Mouse (Mus musculus) neural tube, embryonic 12.5 days (tissue): ENCODE results near the gene Gripap1. TPM values are rescaled to one million over a fixed set of nuclear protein-coding genes. Genes with fewer than 3 reads are reported as not detected.
"Not testable (repeated sequence)": the region's sequence is repeated elsewhere in the genome, so short reads cannot be mapped to it uniquely, and the experiment has no call there.

Source experiments
- ATAC-seq: fragments of 200-750 bp; cut with Nextera tagmentation; 2 replicates; pipeline ENCODE4 v1.8.0; 2017; ENCODE audit warnings: low read depth, mild to moderate bottlenecking, moderate TSS enrichment, moderate library complexity; ENCODE audit not compliant: low FRiP score
- H3K27ac ChIP-seq: fragments of 300-500 bp; sonication (generic); 2 replicates; pipeline ENCODE4 v1.5.1; 2016
- H3K27me3 ChIP-seq: fragments of 300-500 bp; sonication (generic); replicated peaks from 2 replicates; pipeline ENCODE4 v1.6.1; 2016; ENCODE audit warnings: mild to moderate bottlenecking
- H3K36me3 ChIP-seq: fragments of 300-500 bp; sonication (generic); 2 replicates; pipeline ENCODE4 v1.6.1; 2016; ENCODE audit warnings: mild to moderate bottlenecking
- H3K4me1 ChIP-seq: fragments of 300-500 bp; sonication (generic); 2 replicates; pipeline ENCODE4 v1.6.1; 2016
- H3K4me2 ChIP-seq: fragments of 300-500 bp; sonication (generic); replicated peaks from 2 replicates; pipeline ENCODE4 v1.6.1; 2016; ENCODE audit warnings: mild to moderate bottlenecking
- H3K4me3 ChIP-seq: fragments of 300-500 bp; sonication (generic); 2 replicates; pipeline ENCODE4 v1.5.1; 2016
- H3K9ac ChIP-seq: fragments of 300-500 bp; sonication (generic); 2 replicates; pipeline ENCODE4 v1.6.1; 2016; ENCODE audit warnings: mild to moderate bottlenecking
- H3K9me3 ChIP-seq: fragments of 300-500 bp; sonication (generic); 2 replicates; pipeline ENCODE4 v1.6.1; 2016; ENCODE audit warnings: mild to moderate bottlenecking
- WGBS: fragments of 180-500 bp; shearing (Covaris S2); methylation state at CpG from one replicate; pipeline ENCODE4 v1.1.7; 2016; 5-methylcytosine and 5-hydroxymethylcytosine counted together
- polyA plus RNA-seq: library from polyadenylated mRNA; unstranded; fragments of >200 nt; fragmentation: Nextera tagmentation; extraction: Ambion mirVana; gene quantifications from 2 replicates; pipeline ENCODE4 v1.2.1, GENCODE M21; 2016

Gripap1 gene
- 73.3 and 81.4 TPM in 2 replicates for polyA plus RNA-seq

DNA sequence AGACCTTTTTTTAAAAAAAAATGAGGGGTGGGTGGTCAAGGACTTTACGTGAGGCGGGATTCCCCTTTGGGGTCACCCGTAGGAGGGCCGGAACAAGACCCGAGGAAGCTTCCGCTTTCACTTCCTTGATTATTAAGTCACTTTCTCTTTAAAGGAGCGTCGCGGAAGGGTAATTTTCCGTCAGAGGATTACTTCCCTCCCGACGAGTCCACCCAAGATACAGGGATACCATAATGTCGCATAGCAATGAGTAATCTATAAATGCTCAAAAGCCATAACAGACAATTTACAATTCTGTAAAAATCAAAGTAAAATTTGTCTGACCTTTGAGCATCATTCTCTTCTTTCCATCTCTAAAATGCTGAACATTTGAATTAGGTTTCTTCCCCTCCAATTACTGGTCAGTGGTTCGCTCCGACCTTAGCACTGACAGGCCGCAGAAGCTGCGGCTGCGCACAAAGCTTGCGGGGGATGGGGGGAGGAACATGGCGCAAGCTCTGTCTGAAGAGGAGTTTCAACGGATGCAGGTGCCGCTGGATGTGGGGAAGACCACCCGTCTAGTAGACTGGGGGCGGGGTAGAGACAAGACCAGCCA lies at the start of gene Gripap1:
TSS of gene Gripap1 (plus strand) at position 224 of the 595 bp plus-strand sequence.
- Histone ChIP-seq H3K9me3 (no peaks in the 10 kb centered on the region), H3K27ac (no peak within 1 kb of the TSS), H3K4me3 (peak within 1 kb of the TSS; percentile 49), H3K27me3 (no peaks in the 10 kb centered on the region), H3K4me2 (peak within 1 kb of the TSS; percentile 63), H3K4me1 (no peaks in the 10 kb centered on the region), H3K36me3 (no peaks in the 10 kb centered on the region), H3K9ac (peak within 1 kb of the TSS; percentile 51)
- peak; percentile 91 for ATAC-seq
- 13% methylated on average over 24 of the region's 24 CpGs for WGBS

- H3K36me3 ChIP-seq = no peaks in the 10 kb centered on the region
- H3K4me2 ChIP-seq = no peak overlapping the region
- H3K4me3 ChIP-seq = no peak overlapping the region
- H3K27ac ChIP-seq = no peak overlapping the region
- no peaks in the 10 kb centered on the region for H3K27me3 ChIP-seq
- H3K9ac ChIP-seq = no peak overlapping the region
- no peaks in the 10 kb centered on the region for H3K4me1 ChIP-seq
- 77% methylated on average over 10 of the region's 10 CpGs for WGBS
- ATAC-seq = no peak
- H3K9me3 ChIP-seq = no peaks in the 10 kb centered on the region
Measured at GRCm38 (mm10) chrX:7740082-7740819, 49.3 kb upstream of the Gripap1 start.

GRCm38 (mm10) chrX:7741103-7741502 lies 48.5 kb upstream of the Gripap1 start:
- WGBS = 81% methylated on average over 5 of the region's 5 CpGs
- no peaks in the 10 kb centered on the region for H3K9me3 ChIP-seq
- no peak overlapping the region for H3K27ac ChIP-seq
- ATAC-seq = no peak
- H3K4me1 ChIP-seq = no peaks in the 10 kb centered on the region
- H3K9ac ChIP-seq = no peak overlapping the region
- H3K4me3 ChIP-seq = no peak overlapping the region
- no peak overlapping the region for H3K4me2 ChIP-seq
- H3K36me3 ChIP-seq = no peaks in the 10 kb centered on the region
- no peaks in the 10 kb centered on the region for H3K27me3 ChIP-seq

- no peak overlapping the region for H3K27ac ChIP-seq
- H3K4me3 ChIP-seq = no peak overlapping the region
- WGBS = 61% methylated on average over 5 of the region's 5 CpGs
- H3K9me3 ChIP-seq = no peaks in the 10 kb centered on the region
- H3K27me3 ChIP-seq = no peaks in the 10 kb centered on the region
- H3K4me2 ChIP-seq = no peak overlapping the region
- no peaks in the 10 kb centered on the region for H3K36me3 ChIP-seq
- ATAC-seq = no peak
- H3K9ac ChIP-seq = no peak overlapping the region
- H3K4me1 ChIP-seq = no peaks in the 10 kb centered on the region
Measured at GRCm38 (mm10) chrX:7743470-7743869, 46.1 kb upstream of the Gripap1 start.

DNA sequence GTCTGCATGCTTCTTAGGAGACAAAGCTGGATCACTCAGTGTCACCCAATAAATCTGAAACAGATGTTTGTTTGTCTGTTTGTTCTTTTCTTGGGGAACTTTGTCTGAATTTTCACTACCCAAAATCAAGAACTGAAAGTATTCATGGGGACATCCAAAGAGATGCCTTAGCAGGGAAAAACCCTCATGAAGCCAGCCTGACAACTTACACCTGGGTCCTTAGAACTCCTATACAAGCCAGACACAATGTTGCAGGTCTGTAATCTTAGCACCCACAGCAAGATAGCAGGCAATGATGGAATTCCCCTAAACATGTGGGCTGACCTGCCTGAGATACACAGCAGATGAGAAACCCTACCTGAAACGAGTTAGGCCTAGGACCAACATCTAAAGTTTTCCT lies 44.6 kb upstream of the Gripap1 start:
- no peak overlapping the region for H3K4me2 ChIP-seq
- no peak overlapping the region for H3K9ac ChIP-seq
- H3K4me3 ChIP-seq = no peak overlapping the region
- H3K4me1 ChIP-seq = no peaks in the 10 kb centered on the region
- ATAC-seq = no peak
- no peak overlapping the region for H3K27ac ChIP-seq
- no peaks in the 10 kb centered on the region for H3K9me3 ChIP-seq
- H3K27me3 ChIP-seq = no peaks in the 10 kb centered on the region
- H3K36me3 ChIP-seq = no peaks in the 10 kb centered on the region
- WGBS = 73% methylated on average over 1 of the region's 1 CpGs

DNA sequence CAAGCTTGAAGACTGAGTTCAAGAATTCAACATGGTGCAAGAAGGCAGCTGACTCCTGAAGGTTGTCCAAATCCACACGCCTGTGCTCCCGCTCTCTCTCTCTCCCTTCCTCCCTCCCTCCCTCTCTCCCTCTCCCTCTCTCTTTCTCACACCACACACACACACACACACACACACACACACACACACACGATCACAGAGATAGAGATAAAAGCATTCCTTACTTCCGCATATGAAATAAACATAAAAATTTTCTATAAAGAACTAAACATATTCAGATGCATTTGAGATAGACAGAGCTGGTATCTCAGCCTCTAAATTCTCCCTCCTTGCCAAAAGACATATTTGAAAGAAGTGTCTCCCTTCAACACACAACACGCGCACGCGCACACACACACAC lies 44.1 kb upstream of the Gripap1 start:
- H3K9me3 ChIP-seq = no peaks in the 10 kb centered on the region
- ATAC-seq = no peak
- no peaks in the 10 kb centered on the region for H3K36me3 ChIP-seq
- no peak overlapping the region for H3K4me2 ChIP-seq
- H3K27ac ChIP-seq = no peak overlapping the region
- WGBS = 85% methylated on average over 8 of the region's 8 CpGs
- H3K27me3 ChIP-seq = no peaks in the 10 kb centered on the region
- H3K4me1 ChIP-seq = no peaks in the 10 kb centered on the region
- H3K9ac ChIP-seq = no peak overlapping the region
- no peak overlapping the region for H3K4me3 ChIP-seq

GRCm38 (mm10) chrX:7750432-7751116 lies 39.0 kb upstream of the Gripap1 start, which contains the start of gene Ccdc120:
TSS of gene Ccdc120 (minus strand) at chrX:7750905.
- Histone ChIP-seq H3K9ac (peak within 1 kb of the TSS; percentile 69), H3K4me3 (peak within 1 kb of the TSS; percentile 62), H3K4me1 (no peaks in the 10 kb centered on the region), H3K4me2 (peak within 1 kb of the TSS; percentile 62), H3K9me3 (no peaks in the 10 kb centered on the region), H3K27me3 (no peaks in the 10 kb centered on the region), H3K27ac (no peak within 1 kb of the TSS), H3K36me3 (no peaks in the 10 kb centered on the region)
- WGBS = 8% methylated on average over 40 of the region's 56 CpGs
- peak; percentile 84 for ATAC-seq

- H3K4me1 ChIP-seq, H3K4me2 ChIP-seq, H3K9ac ChIP-seq, H3K36me3 ChIP-seq, H3K4me3 ChIP-seq, H3K9me3 ChIP-seq, H3K27ac ChIP-seq, H3K27me3 ChIP-seq: not testable (repeated sequence)
- WGBS = 15% methylated on average over 3 of the region's 3 CpGs
- ATAC-seq = 0 out of 2 replicates have a peak, but pooled peaks have one; percentile 30
Measured at GRCm38 (mm10) chrX:7753627-7754026, 35.9 kb upstream of the Gripap1 start.

- ATAC-seq = peak; percentile 95
- 16% methylated on average over 37 of the region's 38 CpGs for WGBS
- no peak within 1 kb of the TSS; the same call in 1 of the 2 replicates for H3K27ac ChIP-seq
Measured at GRCm38 (mm10) chrX:7762137-7762920, 27.2 kb upstream of the Gripap1 start, which contains the start of gene Tfe3. TSS of gene Tfe3 (plus strand) at chrX:7762560.

GRCm38 (mm10) chrX:7762921-7763197 lies 26.7 kb upstream of the Gripap1 start:
- 11% methylated on average over 21 of the region's 21 CpGs for WGBS
- peaks cover 9% of the 10 kb centered on the region; the same call in 1 of the 2 replicates for H3K4me1 ChIP-seq
- peak overlapping the region; percentile 69 for H3K4me2 ChIP-seq
- no peaks in the 10 kb centered on the region for H3K27me3 ChIP-seq
- no peaks in the 10 kb centered on the region for H3K9me3 ChIP-seq
- H3K9ac ChIP-seq = peak overlapping the region; percentile 60
- H3K4me3 ChIP-seq = peak overlapping the region; percentile 57
- ATAC-seq = peak; percentile 51
- H3K36me3 ChIP-seq = peaks cover 14% of the 10 kb centered on the region; the same call in 1 of the 2 replicates
- no peak overlapping the region; the same call in 1 of the 2 replicates for H3K27ac ChIP-seq

More at GRCm38 (mm10) chrX:7762137-7762920, 27.2 kb upstream of the Gripap1 start, which contains the start of gene Tfe3:
- Histone ChIP-seq H3K4me1 (peaks cover 9% of the 10 kb centered on the region; the same call in 1 of the 2 replicates), H3K27me3 (no peaks in the 10 kb centered on the region), H3K9ac (peak within 1 kb of the TSS; percentile 60), H3K9me3 (no peaks in the 10 kb centered on the region), H3K4me3 (peak within 1 kb of the TSS; percentile 57), H3K36me3 (peaks cover 9% of the 10 kb centered on the region; the same call in 1 of the 2 replicates), H3K4me2 (peak within 1 kb of the TSS; percentile 69)

DNA sequence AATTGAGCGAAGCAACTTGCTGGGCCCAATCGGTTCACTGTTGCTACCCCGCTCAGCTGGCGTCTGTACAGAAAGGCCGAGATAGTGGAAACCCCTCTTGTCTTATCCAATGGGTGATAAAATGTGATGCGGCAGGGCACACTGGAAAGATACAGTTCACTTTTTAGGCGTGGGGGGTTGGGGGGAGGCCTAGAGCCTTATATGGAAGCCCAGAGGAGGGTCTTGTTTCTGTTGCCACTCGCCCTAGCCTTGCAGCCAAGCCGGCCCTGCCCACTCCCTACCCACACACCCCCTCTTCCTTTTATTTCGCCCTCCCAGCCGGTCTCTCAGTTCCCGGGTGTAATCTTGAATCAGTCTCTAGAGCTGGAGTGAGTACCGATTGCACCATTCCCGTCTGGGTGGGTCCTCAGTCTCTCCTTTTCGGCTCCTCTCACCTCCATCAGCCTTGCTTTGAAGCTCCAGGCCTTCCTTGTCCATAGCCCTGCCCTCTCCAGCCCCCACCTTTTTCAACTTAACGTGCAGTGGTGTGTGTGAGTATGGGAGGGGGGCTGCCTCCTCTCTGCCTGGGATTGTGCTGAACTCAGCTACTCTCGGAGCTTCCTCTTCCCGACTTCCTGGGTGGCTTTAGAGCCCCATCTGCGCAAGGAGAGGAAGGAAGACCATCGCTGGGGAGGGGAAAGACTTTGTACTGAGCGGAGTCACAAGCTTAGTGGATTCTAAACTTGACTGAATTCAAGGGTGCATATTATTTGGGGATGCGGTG lies 25.8 kb upstream of the Gripap1 start:
- Histone ChIP-seq H3K4me3 (peak overlapping the region; percentile 57), H3K9me3 (no peaks in the 10 kb centered on the region), H3K4me2 (peak overlapping the region; percentile 69), H3K27ac (no peak overlapping the region), H3K9ac (peak overlapping the region; percentile 60), H3K4me1 (peaks cover 9% of the 10 kb centered on the region; the same call in 1 of the 2 replicates), H3K36me3 (peaks cover 18% of the 10 kb centered on the region; the same call in 1 of the 2 replicates), H3K27me3 (no peaks in the 10 kb centered on the region)
- 19% methylated on average over 22 of the region's 22 CpGs for WGBS
- no peak for ATAC-seq
